Mouse (Mus musculus) frontal cortex, adult (tissue): ENCODE data around the gene Arhgdig.
"Not testable (repeated sequence)": the region's sequence is repeated elsewhere in the genome, so short reads cannot be mapped to it uniquely, and the experiment has no call there.

ENCODE experiments used
- ATAC-seq: cut with Nextera tagmentation; 2 replicates; pipeline ENCODE4 v1.9.2; 2017; ENCODE audit warnings: mild to moderate bottlenecking, moderate library complexity, mixed read lengths; ENCODE audit not compliant: low TSS enrichment

Arhgdig gene

GRCm38 (mm10) chr17:26204766-26205165, 2.8 kb downstream of the Arhgdig start:
- no peak for ATAC-seq

- ATAC-seq = peak; percentile 72
Observed at GRCm38 (mm10) chr17:26203321-26203811, 4.2 kb downstream of the Arhgdig start.

- no peak for ATAC-seq
Observed at GRCm38 (mm10) chr17:26202737-26203136, 4.8 kb downstream of the Arhgdig start, which contains the start of gene Rgs11. Gene Rgs11 (plus strand): TSS chr17:26202951.

GRCm38 (mm10) chr17:26201998-26202397, 5.6 kb downstream of the Arhgdig start:
- no peak for ATAC-seq

- ATAC-seq = peak; percentile 24; the same call in 1 of the 2 replicates
Observed at GRCm38 (mm10) chr17:26200831-26201705, 6.5 kb downstream of the Arhgdig start.

- no peak for ATAC-seq
Observed at GRCm38 (mm10) chr17:26198892-26199291, 8.7 kb downstream of the Arhgdig start, which contains the start of gene Pdia2. Gene Pdia2 (minus strand): TSS chr17:26199087.

- no peak for ATAC-seq
Observed at GRCm38 (mm10) chr17:26192481-26193190, 14.9 kb downstream of the Arhgdig start.

GRCm38 (mm10) chr17:26191486-26191885, 16.1 kb downstream of the Arhgdig start:
- ATAC-seq = not testable (repeated sequence)

GRCm38 (mm10) chr17:26188091-26188805, 19.3 kb downstream of the Arhgdig start:
- no peak for ATAC-seq

- no peak for ATAC-seq
Observed at GRCm38 (mm10) chr17:26187592-26187991, 20.0 kb downstream of the Arhgdig start.

GRCm38 (mm10) chr17:26181179-26181578, 26.4 kb downstream of the Arhgdig start:
- peak; percentile 72 for ATAC-seq

GRCm38 (mm10) chr17:26178611-26179010, 29.0 kb downstream of the Arhgdig start:
- no peak for ATAC-seq

GRCm38 (mm10) chr17:26175248-26175647, 32.3 kb downstream of the Arhgdig start:
- ATAC-seq = not testable (repeated sequence)

GRCm38 (mm10) chr17:26168039-26168438, 39.5 kb downstream of the Arhgdig start:
- no peak for ATAC-seq

- no peak for ATAC-seq
Observed at GRCm38 (mm10) chr17:26162736-26163135, 44.9 kb downstream of the Arhgdig start.

- no peak for ATAC-seq
Observed at GRCm38 (mm10) chr17:26151886-26152630, 55.5 kb downstream of the Arhgdig start.
